Mouse (Mus musculus) common myeloid progenitor, adult 5-6 weeks (primary cell): ENCODE measurements around the gene Mrpl34. TPM values are rescaled to one million over a fixed set of nuclear protein-coding genes. Genes with fewer than 3 reads are reported as not detected.
"Not testable (repeated sequence)": the region's sequence is repeated elsewhere in the genome, so short reads cannot be mapped to it uniquely, and the experiment has no call there.

Experiments
- ATAC-seq: replicated peaks from 2 replicates; pipeline ENCODE4 v1.8.0; 2016; ENCODE audit warnings: low read depth, mild to moderate bottlenecking, moderate TSS enrichment, inconsistent platforms; ENCODE audit not compliant: poor library complexity, severe bottlenecking
- total RNA-seq: library from RNA; stranded (forward); fragments of 200-1000, 187-1606 nt; gene quantifications from 2 replicates; pipeline ENCODE4 v1.2.3, GENCODE M21; 2017

Gene Mrpl34
- total RNA-seq: 79.0 and 80.0 TPM in 2 replicates

- peak; percentile 74 for ATAC-seq
Measured at GRCm38 (mm10) chr8:71464513-71465500, at the start of gene Mrpl34. Gene Mrpl34 (plus strand): TSS chr8:71464959.

- ATAC-seq: no peak
Measured at GRCm38 (mm10) chr8:71422121-71422520, 42.6 kb upstream of the Mrpl34 start.

GRCm38 (mm10) chr8:71432935-71433334 is 31.8 kb upstream of the Mrpl34 start:
- not testable (repeated sequence) for ATAC-seq

- ATAC-seq: no peak
Measured at GRCm38 (mm10) chr8:71437041-71437440, 27.7 kb upstream of the Mrpl34 start.

GRCm38 (mm10) chr8:71441404-71441803 is 23.4 kb upstream of the Mrpl34 start:
- peak; percentile 93 for ATAC-seq

GRCm38 (mm10) chr8:71445096-71445495 is 19.7 kb upstream of the Mrpl34 start:
- no peak for ATAC-seq

- no peak for ATAC-seq
Measured at GRCm38 (mm10) chr8:71451337-71451736, 13.4 kb upstream of the Mrpl34 start.

- no peak for ATAC-seq
Measured at GRCm38 (mm10) chr8:71451777-71452176, 13.0 kb upstream of the Mrpl34 start.

- no peak for ATAC-seq
Measured at GRCm38 (mm10) chr8:71452669-71453068, 12.1 kb upstream of the Mrpl34 start.

- ATAC-seq: no peak
Measured at GRCm38 (mm10) chr8:71454668-71455067, 10.1 kb upstream of the Mrpl34 start.

GRCm38 (mm10) chr8:71456906-71457305 is 7.9 kb upstream of the Mrpl34 start:
- no peak for ATAC-seq

- 0 out of 2 replicates have a peak, but pooled peaks have one; percentile 6 for ATAC-seq
Measured at GRCm38 (mm10) chr8:71457659-71458270, 7.0 kb upstream of the Mrpl34 start.

GRCm38 (mm10) chr8:71460716-71461115 is 4.0 kb upstream of the Mrpl34 start:
- ATAC-seq: no peak

- no peak for ATAC-seq
Measured at GRCm38 (mm10) chr8:71461152-71461840, 3.5 kb upstream of the Mrpl34 start.

GRCm38 (mm10) chr8:71462191-71462590 is 2.6 kb upstream of the Mrpl34 start:
- no peak for ATAC-seq

GRCm38 (mm10) chr8:71462786-71463185 is 2.0 kb upstream of the Mrpl34 start:
- ATAC-seq: peak; percentile 14; the same call in 1 of the 2 replicates

GRCm38 (mm10) chr8:71463188-71464033 is 1.3 kb upstream of the Mrpl34 start, which contains the start of gene Abhd8:
Gene Abhd8 (minus strand): TSS chr8:71463655.
- peak; percentile 66 for ATAC-seq

- ATAC-seq: no peak
Measured at GRCm38 (mm10) chr8:71465733-71466132, 974 bp downstream of the Mrpl34 start.

- ATAC-seq: no peak
Measured at GRCm38 (mm10) chr8:71466198-71466597, 1.4 kb downstream of the Mrpl34 start.

GRCm38 (mm10) chr8:71467201-71467600 is 2.4 kb downstream of the Mrpl34 start:
- no peak for ATAC-seq
